Mouse (Mus musculus) urinary bladder, postnatal 25 days (tissue): ENCODE data around the gene Inpp4b.
"Not testable (repeated sequence)": the region's sequence is repeated elsewhere in the genome, so short reads cannot be mapped to it uniquely, and the experiment has no call there.

ENCODE experiments used
- DNase-seq: peaks from one replicate; pipeline ENCODE4 v3.0.0; 2022; ENCODE audit warnings: low spot score

The Inpp4b gene

DNA sequence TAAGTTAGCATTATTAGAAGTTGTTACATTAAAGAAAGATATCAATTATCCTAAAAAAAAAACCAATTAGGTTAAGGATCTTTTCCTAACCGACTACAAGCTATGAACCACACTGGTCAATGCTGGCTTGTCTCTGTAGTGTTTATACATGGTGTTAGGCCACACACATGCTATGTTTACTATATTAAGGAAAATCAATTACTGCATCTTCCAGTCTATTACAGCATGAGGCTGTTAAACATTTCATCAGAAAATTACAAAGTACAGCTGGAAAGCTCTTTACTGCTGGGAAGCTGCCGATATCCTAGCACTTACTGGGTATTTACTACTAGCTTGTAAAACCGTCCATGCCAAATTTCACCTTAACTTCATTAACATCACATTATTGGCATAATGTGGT lies 653.9 kb downstream of the Inpp4b start:
- DNase-seq: no peak

DNA sequence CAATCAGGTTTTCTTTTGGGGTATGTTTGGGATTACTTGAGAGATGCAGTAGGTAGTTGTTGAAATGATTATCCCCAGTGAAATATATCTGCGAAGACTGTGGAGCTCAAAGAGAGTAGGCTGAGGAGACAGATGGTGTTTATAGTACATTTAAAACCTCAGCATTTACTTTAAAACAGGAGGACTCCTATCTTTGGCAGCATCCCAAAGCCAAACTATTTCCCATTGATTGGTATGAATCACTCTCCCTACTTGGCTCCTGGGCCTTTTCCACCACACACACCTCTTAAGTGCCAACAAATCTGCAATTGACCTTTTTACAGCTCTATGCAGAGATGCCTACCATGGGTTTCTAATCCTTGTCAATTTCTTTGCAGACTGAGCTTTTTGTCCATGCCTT lies 654.5 kb downstream of the Inpp4b start:
- no peak for DNase-seq

DNA sequence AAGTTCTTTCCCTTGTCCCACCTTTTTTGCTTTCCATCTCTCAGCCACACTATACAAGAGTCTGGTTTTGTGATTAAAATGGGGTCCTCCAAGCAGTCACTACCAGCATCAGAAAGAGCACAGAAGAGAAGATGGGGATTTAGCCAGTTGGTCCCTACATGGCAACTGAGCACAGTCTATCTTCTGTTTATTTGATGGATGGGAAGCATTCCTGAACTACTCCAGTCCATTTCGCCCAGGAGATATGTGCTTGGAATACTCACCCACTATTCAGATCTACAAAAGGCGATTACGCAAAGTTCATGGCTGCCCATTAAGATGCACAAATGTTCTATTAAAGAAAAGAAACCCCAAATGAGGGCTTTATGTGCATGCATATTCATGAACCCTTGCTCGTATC lies 661.8 kb downstream of the Inpp4b start:
- no peak for DNase-seq

DNA sequence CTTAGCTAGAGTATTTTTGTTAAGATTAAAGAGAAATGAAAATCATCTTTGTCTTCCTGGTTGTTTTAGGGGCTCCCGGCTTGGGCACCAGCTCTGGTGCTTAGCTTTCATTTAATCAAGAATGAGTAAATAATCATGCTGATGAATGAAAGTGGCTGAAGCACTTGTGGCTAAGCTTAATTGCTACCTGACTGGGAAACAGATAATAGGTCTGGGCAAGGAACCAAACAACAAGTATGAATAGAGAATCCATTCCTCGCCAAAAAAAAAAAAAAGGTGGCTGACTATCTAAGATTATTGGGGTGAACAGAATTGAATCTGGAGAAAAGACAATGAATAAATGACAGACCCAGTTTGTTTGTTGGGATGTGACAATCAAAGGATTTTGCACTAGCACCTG lies 663.1 kb downstream of the Inpp4b start:
- no peak for DNase-seq

DNA sequence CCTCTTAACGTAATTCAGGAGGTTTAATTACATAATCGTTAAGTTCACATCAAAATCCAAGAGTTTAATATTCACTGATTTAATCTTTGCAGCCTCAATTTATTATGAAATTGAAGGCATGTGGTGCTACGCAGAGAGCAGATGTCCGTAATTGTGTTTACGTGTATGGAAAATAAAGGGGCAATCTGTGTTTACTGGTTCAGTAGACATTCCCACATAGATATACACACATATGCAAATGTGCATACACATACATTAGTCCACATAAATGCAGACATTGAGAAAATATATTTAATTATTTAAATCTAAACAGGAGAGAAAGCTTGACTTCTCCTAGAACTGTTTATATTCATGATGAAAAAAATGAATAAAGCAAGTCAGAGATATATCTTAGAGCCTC lies 675.4 kb downstream of the Inpp4b start:
- DNase-seq: no peak

DNA sequence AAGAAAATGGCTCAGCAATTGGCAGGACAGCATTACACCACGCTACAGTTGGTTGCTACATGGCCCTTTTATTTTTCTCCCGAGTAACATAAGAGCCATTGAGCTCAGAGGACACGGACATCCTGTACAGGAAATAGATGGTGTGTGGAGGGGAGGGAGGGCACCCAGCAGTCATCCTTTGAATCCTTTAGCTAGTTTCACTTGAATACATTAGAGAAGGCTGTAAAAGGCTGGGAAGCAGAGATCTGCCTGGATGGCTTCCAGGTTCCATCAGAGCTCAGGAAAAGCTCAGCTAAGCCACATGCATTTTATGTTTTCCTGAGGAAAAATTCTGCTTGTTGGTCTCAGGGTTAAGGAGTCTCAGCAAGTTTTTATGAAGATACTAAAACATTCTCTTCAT lies 685.0 kb downstream of the Inpp4b start:
- DNase-seq: no peak

DNA sequence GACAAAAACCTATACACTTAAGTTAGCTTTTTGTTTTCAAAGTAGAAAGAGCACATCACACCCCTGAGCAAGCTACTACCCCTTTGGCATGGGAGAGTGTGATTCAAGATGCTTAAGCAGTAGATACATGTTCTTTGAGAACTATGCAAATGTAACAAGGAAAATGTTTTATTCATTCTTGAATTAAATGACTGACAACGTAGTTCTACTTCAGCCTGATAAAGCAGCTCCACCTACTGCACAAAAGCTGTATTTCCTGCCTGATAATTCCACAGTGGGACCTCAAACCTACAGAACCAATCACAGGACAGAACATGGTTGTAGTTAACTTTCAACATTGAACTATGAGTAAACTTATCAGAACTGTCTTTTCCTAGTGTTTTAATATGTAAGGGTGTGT lies 686.5 kb downstream of the Inpp4b start:
- peak; percentile 3 for DNase-seq

DNA sequence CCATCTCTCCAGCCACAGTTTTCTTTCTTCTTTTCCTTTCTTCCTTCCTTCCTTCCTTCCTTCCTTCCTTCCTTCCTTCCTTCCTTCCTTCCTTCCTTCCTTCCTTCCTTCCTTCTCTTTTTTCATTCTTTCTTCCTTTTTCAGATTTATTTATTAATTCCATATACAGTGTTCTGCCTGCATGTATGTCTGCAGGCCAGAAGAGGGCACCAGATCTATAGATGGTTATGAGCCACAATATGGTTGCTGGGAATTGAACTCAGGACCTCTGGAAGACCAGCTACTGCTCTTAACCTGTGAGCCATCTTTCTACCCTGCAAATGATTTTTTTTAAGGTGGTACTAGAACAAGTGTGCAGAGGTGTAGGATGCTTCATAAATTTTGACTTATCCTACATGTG lies 689.7 kb downstream of the Inpp4b start:
- not testable (repeated sequence) for DNase-seq

DNA sequence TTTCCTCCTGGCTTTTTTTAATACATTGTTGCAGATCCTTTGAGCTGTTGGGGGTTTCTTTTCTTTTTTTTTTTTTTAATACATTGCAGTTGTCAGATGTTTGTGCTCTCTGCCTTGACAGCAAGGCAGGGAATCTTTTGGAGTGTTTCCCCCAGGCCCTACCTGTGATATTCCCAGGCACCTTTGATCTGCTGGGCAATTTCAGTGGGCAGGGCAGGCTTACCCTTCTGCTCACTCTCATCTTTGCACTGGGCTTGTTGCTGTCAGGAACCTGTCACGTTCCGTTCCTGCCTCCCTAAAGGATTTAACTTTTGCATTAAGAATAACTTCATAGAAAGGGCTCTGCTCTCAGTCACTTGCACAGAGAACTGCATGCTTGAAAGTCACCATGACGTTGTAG lies 711.7 kb downstream of the Inpp4b start:
- no peak for DNase-seq

DNA sequence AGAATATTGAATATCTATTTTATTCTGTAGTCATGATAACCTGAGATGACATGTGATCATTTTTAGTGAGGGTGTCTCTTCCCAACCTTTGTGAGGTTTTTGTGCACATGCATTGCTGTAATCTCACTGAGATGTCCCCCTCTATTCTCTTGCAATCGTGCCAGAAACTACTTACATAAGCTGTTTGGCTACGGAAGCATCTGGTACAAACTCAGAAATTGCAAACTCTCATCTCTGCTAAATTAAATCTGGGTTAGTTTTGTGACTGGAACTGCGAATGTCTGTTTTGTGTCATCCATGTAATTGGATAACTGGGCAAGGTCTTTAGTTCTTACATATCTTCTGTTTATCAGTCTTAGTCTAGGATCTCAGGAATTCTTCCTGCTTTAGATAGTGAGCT lies 725.3 kb downstream of the Inpp4b start:
- DNase-seq: no peak

DNA sequence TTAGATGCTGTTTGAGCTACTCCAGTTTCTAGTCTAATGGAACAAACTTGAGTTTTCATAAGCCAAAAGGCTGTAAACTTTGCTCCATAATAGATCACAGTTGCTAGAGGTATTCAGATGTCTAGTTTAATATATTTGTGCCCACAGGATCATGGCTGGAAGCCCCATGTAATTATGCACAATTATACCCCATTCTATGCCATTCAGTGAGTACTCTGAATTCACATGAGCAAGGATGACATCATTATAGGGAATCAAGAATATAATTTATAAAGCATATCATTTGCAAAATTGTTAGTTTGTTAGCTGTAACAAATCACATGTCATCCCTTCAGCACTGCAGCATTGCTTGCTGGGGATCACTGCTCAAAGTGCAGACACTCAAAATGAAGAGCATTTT lies 736.9 kb downstream of the Inpp4b start:
- no peak for DNase-seq

DNA sequence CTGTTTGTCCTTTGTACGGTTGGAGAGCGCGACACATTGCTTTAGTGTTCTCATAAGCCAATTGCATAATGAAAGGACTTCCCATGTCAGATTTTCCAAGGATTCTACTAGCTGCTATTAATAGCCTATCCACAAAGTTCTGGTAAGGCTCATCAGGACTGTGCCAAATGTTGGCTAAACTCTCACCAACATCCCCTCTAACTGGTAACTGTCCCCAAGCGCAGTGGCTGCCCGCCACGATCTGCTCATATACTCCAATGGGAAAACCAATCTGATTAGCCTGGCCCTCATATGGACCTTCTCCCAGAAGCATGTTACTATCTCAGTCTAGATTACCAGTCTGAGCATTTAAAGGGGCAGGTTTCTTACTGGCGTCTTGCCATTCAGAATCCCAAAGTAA lies 744.3 kb downstream of the Inpp4b start:
- not testable (repeated sequence) for DNase-seq

DNA sequence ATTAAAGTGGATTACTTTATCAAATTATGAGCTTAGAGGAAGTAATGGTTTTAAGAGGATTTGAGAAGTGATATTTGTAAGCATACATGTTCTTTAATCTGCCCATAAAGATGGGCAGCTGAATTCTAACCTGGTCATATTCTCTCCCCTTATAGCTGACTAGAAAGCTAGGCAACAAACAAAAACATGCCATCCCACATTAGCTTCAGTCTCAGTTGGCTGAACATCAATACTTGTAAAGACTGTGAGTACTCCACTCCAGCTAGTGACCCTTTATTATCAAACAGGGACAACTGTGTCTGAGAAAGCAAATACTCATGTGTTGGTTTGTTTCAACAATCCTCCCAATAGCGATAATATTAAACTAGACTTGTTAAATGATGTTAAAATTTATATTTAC lies 748.5 kb downstream of the Inpp4b start:
- no peak for DNase-seq

DNA sequence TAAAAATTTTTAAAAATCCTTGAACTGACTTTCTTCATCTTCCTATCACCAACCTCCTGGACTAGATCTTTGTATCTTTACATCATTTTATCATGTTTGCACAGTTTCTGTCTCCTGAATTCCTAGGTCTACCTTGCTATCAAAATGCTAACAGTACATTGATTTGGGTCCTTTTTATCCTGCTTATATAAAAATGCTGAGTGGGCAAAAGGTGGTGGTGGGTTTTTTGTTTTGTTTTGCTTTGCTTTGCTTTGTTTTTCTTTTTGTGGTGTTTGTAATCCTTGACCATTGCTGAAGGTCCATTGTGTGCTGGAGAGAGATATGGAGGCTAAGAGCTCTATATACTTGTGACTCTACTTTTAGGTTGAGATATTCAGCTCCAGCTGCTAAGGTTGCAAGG lies 750.9 kb downstream of the Inpp4b start:
- DNase-seq: no peak

DNA sequence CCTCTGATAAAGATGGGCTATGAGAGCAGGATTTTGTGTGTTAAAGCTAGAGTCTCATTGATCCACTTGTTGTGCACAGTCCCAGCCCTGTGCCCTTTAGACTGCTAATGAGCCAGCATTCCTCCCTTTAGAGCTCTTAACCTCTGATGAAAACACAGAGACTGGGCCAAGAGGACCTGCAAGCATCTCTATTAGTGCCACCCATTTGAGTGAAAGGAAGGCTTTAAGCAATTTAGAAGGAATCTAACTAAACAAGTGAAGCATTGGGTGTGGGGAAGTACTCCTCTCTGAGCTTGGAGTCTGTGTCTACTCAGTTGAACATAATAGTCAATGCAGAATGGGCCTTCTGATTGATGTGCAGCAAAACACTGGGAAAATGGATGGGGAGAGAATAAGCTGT lies 762.2 kb downstream of the Inpp4b start:
- DNase-seq: no peak

DNA sequence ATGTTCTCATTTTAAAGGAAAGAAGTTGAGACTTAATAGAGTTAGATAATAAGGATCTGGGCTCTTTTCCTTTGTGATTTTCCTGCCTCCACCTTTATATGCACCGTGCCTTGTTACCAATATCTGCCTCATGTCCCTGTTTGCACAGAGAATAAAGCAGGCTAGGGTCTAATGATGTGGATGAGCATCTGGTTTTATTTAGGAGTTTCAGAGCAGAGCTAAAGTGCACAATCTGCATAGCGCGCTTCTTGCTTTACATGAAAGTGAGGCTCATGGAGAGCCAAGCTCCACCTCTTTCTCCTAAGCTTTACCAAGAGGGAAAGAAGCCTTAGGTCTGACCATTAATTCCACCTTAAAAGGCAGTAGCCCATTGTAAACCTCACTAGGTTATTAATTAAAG lies 763.8 kb downstream of the Inpp4b start:
- no peak for DNase-seq

DNA sequence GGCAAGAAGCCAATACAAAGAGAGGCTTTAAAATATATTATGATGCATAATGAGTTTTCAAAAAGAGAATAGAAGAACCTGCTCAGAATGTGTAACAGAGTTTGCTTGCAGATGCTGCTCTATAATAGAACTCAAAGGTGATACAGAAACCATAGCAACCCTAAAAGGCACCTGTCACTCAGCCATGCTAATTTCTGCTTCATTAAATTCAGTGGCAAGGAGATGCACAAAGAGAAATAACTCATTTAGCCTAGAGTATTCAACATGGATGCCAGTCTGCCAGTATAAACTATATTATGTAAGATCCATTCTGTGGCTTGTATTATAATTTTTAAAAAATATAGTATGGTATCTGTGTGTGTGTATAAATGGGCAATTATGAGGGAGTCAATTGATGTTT lies 807.9 kb downstream of the Inpp4b start:
- no peak for DNase-seq

DNA sequence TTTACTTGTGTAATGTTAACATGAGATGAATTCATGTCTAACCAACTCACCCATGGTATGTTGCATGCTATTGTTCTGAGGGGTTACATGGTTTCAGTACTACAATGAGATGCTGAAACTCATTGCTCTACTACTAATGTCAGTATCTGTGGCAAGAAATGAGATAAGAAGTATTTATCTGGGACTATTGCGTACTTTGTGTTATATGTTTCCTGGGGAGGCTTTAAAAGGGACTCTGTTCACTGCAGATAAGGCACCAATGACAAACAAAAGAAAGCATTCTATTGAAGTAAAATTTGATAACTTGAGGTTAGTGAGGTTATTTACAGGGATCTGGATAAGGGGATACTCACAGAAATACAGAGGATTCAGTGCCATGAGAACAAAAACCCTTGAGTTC lies 815.6 kb downstream of the Inpp4b start:
- no peak for DNase-seq
